Mouse (Mus musculus): ENCODE data around the gene Gab1. TPM values are rescaled to one million over a fixed set of nuclear protein-coding genes. Genes with fewer than 3 reads are reported as not detected.
A peak's percentile ranks its signal among the peaks of the same experiment; 100 is the strongest.

Gene Gab1
- polyA plus RNA-seq (2012; rRNA removed), result 21.3 and 25.9 TPM in 2 replicates

- 0 out of 2 replicates have a peak, but pooled peaks have one; percentile 13 for TF ChIP-seq CTCF (IDR thresholded peaks at IDR 0.05; ENCODE audit: extremely low read depth, insufficient read depth, low read length)
- 0 out of 2 replicates have a peak, but pooled peaks have one; percentile 26 for TF ChIP-seq POLR2A (IDR thresholded peaks at IDR 0.05; ENCODE audit: extremely low read depth, insufficient read depth, low read length)
- H3K27ac ChIP-seq (ENCODE audit: insufficient read depth, low read length), result peak within 1 kb of the TSS; percentile 99
- peak within 1 kb of the TSS; percentile 89 for H3K4me3 ChIP-seq (ENCODE audit: insufficient read depth, low read length)
- no peaks in the 10 kb centered on the region for H3K4me1 ChIP-seq (ENCODE audit: control insufficient read depth, insufficient read depth, low read length)
These were observed at the start of gene Gab1 for GRCm38 (mm10) chr8:80880196-80881106. Gab1 (minus strand) TSS chr8:80880519.

- Histone ChIP-seq H3K4me1 (ENCODE audit: control insufficient read depth, insufficient read depth, low read length) (no peaks in the 10 kb centered on the region), H3K4me3 (ENCODE audit: insufficient read depth, low read length) (no peak overlapping the region), H3K27ac (ENCODE audit: insufficient read depth, low read length) (no peak overlapping the region)
- TF ChIP-seq POLR2A (IDR thresholded peaks at IDR 0.05; ENCODE audit: extremely low read depth, insufficient read depth, low read length) (no peak), CTCF (IDR thresholded peaks at IDR 0.05; ENCODE audit: extremely low read depth, insufficient read depth, low read length) (no peak)
These were observed 48.5 kb upstream of the Gab1 start for GRCm38 (mm10) chr8:80928770-80929169.

- Histone ChIP-seq H3K4me1 (ENCODE audit: control insufficient read depth, insufficient read depth, low read length) (no peaks in the 10 kb centered on the region), H3K27ac (ENCODE audit: insufficient read depth, low read length) (no peak overlapping the region), H3K4me3 (ENCODE audit: insufficient read depth, low read length) (no peak overlapping the region)
- TF ChIP-seq POLR2A (IDR thresholded peaks at IDR 0.05; ENCODE audit: extremely low read depth, insufficient read depth, low read length) (no peak), CTCF (IDR thresholded peaks at IDR 0.05; ENCODE audit: extremely low read depth, insufficient read depth, low read length) (no peak)
These were observed 43.5 kb upstream of the Gab1 start for GRCm38 (mm10) chr8:80923794-80924316.

- no peak for TF ChIP-seq CTCF (IDR thresholded peaks at IDR 0.05; ENCODE audit: extremely low read depth, insufficient read depth, low read length)
- Histone ChIP-seq H3K4me3 (ENCODE audit: insufficient read depth, low read length) (no peak overlapping the region), H3K4me1 (ENCODE audit: control insufficient read depth, insufficient read depth, low read length) (no peaks in the 10 kb centered on the region), H3K27ac (ENCODE audit: insufficient read depth, low read length) (no peak overlapping the region)
These were observed 42.3 kb upstream of the Gab1 start for GRCm38 (mm10) chr8:80922642-80923041.

- H3K4me3 ChIP-seq (ENCODE audit: insufficient read depth, low read length), result no peak overlapping the region
- no peaks in the 10 kb centered on the region for H3K4me1 ChIP-seq (ENCODE audit: control insufficient read depth, insufficient read depth, low read length)
- H3K27ac ChIP-seq (ENCODE audit: insufficient read depth, low read length), result no peak overlapping the region
- no peak for TF ChIP-seq CTCF (IDR thresholded peaks at IDR 0.05; ENCODE audit: extremely low read depth, insufficient read depth, low read length)
- no peak for TF ChIP-seq POLR2A (IDR thresholded peaks at IDR 0.05; ENCODE audit: extremely low read depth, insufficient read depth, low read length)
These were observed 38.8 kb upstream of the Gab1 start for GRCm38 (mm10) chr8:80919130-80919529.

- TF ChIP-seq POLR2A (IDR thresholded peaks at IDR 0.05; ENCODE audit: extremely low read depth, insufficient read depth, low read length) (no peak), CTCF (IDR thresholded peaks at IDR 0.05; ENCODE audit: extremely low read depth, insufficient read depth, low read length) (no peak)
- H3K27ac ChIP-seq (ENCODE audit: insufficient read depth, low read length), result no peak overlapping the region
- no peaks in the 10 kb centered on the region for H3K4me1 ChIP-seq (ENCODE audit: control insufficient read depth, insufficient read depth, low read length)
- no peak overlapping the region for H3K4me3 ChIP-seq (ENCODE audit: insufficient read depth, low read length)
These were observed 38.2 kb upstream of the Gab1 start for GRCm38 (mm10) chr8:80918531-80918930.

- H3K4me3 ChIP-seq (ENCODE audit: insufficient read depth, low read length), result no peak overlapping the region
- no peak overlapping the region for H3K27ac ChIP-seq (ENCODE audit: insufficient read depth, low read length)
- TF ChIP-seq POLR2A (IDR thresholded peaks at IDR 0.05; ENCODE audit: extremely low read depth, insufficient read depth, low read length), result no peak
- TF ChIP-seq CTCF (IDR thresholded peaks at IDR 0.05; ENCODE audit: extremely low read depth, insufficient read depth, low read length), result no peak
- H3K4me1 ChIP-seq (ENCODE audit: control insufficient read depth, insufficient read depth, low read length), result no peaks in the 10 kb centered on the region
These were observed 36.3 kb upstream of the Gab1 start for GRCm38 (mm10) chr8:80916463-80917235.

GRCm38 (mm10) chr8:80913016-80913748, 32.9 kb upstream of the Gab1 start:
- Histone ChIP-seq H3K4me1 (ENCODE audit: control insufficient read depth, insufficient read depth, low read length) (no peaks in the 10 kb centered on the region), H3K4me3 (ENCODE audit: insufficient read depth, low read length) (no peak overlapping the region), H3K27ac (ENCODE audit: insufficient read depth, low read length) (no peak overlapping the region)
- TF ChIP-seq CTCF (IDR thresholded peaks at IDR 0.05; ENCODE audit: extremely low read depth, insufficient read depth, low read length), result no peak
- TF ChIP-seq POLR2A (IDR thresholded peaks at IDR 0.05; ENCODE audit: extremely low read depth, insufficient read depth, low read length), result no peak

- TF ChIP-seq CTCF (IDR thresholded peaks at IDR 0.05; ENCODE audit: extremely low read depth, insufficient read depth, low read length) (no peak), POLR2A (IDR thresholded peaks at IDR 0.05; ENCODE audit: extremely low read depth, insufficient read depth, low read length) (no peak)
- Histone ChIP-seq H3K4me3 (ENCODE audit: insufficient read depth, low read length) (no peak overlapping the region), H3K4me1 (ENCODE audit: control insufficient read depth, insufficient read depth, low read length) (no peaks in the 10 kb centered on the region), H3K27ac (ENCODE audit: insufficient read depth, low read length) (no peak overlapping the region)
These were observed 31.1 kb upstream of the Gab1 start for GRCm38 (mm10) chr8:80911400-80911799.

Data from cortical plate, adult 2 months (tissue).